Mouse (Mus musculus): ENCODE data around the gene Psmb7.

Gene Psmb7

DNA sequence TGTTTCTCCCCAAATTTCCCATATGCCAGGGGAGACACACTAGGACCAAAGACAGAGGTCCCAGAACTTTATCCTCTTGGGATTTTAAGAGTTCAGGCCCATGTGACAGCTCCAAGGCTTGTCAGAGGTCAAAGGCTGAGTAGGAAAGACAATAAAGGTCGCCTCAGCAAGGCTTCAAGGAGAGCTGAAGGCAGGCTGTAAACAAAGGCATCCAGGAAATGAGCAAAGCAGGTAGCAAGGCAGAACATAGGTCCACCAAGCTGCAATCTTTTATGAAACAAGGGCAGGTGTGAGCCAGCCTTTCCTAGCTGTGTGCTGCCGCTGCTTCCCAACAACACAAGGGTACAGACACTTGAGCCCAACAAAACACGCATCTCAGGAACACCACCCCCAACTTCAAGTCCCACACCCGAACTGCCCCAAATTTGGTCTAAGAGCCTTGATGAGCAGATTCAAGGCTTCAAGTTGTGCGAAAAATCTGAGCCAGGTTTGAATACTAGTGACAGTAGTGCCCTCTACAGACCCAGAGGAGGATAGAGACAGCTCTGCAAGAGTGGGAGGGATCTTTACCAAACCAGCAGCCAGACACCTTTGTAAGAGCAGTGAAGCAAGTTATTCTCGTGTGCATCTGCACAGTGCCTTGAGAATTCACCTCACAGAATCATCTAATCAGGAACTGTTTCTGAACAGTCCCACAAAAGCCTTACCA, 52.0 kb downstream of the Psmb7 start:
- peak; percentile 56 for DNase-seq (ENCODE audit: low spot score)

DNA sequence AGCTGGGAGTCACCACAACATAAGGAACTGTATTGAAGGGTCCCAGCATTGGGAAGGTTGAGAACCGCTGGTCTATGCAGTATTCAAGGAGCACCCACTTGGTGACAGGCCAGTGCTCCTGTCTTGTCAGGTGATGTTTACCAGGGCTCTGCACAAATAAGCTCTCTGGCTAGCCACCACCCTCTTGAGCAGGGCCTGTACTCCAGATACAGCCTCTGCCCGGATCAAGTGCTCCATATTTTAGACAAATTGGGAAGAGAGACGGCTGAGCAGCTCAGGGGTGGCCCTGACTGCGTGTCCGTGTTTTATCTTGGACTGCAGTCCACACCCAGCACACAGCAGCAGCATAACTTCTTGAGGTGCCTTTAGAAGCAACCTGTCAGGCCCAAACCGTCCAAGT, 57.2 kb downstream of the Psmb7 start:
- peak; percentile 42 for DNase-seq (ENCODE audit: low spot score)

DNA sequence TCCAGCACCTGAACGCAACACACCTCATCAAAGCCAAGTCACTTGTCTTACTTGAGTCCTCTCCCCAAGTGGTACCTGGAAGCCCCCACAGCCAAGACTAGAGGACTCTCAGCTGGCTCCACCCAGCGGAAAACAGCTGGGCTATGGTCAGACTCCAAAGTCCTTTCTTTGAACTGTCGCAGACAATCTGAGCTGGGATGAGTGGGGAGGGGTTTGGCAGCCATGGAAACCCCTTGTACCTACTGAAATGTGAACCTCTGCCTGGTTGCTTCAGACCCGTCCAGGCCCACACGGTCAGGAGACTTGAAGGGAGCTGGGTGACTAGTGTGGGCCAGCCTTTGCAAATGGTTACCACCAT, 58.5 kb downstream of the Psmb7 start:
- DNase-seq (ENCODE audit: low spot score): peak; percentile 74

DNA sequence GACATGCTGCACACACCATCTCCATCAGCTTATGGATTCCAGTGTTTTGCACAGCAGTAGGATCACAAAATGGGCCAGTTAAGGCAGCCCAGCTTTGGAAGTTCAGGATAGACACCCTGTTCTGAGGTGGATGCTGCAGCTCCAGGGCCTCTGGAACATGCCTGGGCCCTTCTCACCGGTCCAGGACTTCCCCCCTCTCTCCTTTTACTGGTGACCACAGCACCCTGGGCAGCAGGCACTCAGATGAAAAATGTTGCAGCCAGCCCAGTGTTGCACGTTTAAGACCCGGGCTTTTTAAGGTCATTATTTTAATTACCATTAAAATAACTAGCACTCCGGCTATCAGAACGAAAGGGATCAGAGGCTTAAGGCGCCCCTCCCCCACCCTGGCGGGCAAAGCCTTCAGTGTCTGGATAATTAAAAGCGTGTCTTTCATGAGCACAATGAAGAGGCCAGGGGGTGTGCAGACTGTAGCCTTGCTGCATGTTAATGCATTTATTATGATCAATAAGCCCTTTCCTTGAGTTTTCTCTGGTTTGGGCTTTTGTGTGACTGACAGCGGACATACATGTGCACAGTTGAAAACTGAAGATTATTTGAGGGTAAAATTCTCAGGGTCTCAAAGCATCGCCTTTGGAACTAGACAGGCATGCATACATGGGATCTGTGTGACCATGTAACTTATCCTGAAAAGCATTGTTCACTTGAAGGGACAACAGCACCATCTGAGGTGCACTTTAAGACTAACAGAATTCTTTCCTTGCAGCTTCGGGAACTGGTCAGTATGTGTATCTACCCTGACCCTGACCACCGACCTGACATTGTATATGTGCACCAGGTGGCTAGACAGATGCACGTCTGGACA, 59.1 kb downstream of the Psmb7 start:
- peak; percentile 10 for DNase-seq (ENCODE audit: low spot score)

DNA sequence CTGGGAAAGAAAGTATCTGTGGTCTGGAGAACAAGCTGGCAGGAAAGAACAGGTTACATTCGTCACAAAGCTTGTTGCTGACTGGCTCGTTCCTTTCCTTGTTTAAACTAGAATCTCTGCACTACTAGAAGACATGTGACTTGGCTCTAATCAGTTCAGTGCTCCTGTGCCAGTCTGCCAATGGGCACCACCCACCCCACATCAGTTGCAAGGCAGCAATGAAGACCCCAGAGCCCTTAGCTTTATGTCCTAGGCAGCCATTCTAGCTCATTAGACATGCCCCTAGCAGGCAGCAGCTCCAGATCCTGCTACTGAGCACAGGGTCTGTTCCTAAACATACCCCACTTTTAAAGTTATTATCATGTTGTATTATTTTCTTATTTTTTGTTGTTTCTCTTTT, 59.9 kb downstream of the Psmb7 start:
- DNase-seq (ENCODE audit: low spot score): no peak

DNA sequence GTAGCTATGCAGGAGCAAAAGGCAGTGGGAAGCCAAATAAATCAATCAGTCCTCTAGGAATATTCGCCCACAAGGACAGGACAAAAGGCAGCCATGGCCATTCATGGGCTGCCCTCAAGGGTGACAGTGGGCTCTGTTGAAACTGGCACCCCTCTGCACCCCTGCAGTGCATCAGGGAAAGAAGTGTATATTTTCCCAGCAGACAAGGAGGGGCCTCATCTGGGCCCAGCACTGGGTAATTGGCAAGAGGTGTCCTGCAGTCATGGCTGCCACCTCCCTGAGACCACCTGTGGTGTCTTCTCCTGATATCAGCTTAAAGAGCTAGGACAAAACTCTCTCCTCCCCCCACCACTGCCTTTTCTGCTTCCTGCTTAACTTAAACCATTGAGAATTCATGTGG, 64.4 kb downstream of the Psmb7 start:
- DNase-seq (ENCODE audit: low spot score): no peak

DNA sequence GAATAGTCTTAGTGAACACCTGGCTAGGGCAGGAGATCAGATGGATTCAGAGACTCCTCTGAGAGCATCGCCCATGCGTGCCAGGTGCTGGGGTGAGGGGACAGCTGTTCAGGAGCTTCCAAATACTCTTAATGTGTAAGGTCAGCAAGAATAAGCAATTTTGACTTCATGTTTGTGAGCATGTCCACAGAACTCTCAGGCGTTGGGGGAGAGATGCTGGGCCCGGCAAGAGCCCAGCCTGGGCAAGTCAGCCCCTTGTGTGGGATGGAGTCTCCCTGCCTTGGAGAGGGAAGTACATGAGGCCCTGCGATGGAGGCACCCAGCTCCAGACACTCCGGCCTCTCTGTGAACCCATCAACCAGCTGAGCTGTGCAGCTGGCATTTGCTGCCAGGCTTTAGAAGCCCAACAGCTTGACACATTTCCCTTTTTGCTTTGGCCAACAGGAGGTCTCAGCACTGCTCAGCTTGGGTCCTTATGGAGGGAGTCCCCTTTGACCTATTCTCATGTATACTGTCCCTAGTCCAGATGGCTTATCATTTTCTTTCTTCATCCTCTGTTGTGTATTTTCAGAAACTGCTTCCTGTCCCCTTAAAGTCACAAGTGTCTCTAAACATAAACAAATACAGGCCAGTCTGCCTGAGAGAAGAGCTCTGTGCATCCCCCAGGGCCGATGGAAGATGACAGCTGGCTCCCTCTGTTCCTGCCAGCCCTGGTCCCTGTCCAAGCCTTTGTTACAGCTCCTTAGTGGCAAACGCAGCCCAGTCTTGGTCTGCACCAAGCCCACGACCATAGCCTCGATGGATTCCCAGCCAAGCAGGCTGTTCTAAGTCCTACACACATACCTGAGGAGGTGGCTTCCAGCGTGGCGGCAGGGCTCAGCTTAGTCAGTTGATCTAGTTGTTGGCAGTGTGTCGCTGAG, 65.0 kb downstream of the Psmb7 start:
- DNase-seq (ENCODE audit: low spot score): no peak

DNA sequence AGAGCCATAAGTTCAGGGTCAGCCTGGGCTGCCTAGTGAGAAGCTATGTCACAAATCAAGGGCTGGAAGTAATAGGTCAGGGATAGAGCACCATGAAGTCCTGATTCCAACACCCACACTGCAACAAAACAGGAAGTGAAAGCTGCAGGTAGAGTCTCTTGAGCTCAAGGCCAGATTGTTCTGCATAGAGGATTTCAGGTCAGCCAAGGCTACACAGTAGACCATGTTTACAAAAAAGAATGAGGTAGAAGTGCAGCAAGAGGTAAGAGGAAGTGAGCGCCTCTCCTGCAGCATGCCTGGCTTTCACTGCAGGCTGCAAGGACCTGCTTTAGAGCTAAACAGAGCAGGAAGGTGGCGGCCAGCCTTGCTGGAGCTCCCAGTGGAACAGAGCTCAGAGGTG, 69.2 kb downstream of the Psmb7 start:
- no peak for DNase-seq (ENCODE audit: low spot score)

DNA sequence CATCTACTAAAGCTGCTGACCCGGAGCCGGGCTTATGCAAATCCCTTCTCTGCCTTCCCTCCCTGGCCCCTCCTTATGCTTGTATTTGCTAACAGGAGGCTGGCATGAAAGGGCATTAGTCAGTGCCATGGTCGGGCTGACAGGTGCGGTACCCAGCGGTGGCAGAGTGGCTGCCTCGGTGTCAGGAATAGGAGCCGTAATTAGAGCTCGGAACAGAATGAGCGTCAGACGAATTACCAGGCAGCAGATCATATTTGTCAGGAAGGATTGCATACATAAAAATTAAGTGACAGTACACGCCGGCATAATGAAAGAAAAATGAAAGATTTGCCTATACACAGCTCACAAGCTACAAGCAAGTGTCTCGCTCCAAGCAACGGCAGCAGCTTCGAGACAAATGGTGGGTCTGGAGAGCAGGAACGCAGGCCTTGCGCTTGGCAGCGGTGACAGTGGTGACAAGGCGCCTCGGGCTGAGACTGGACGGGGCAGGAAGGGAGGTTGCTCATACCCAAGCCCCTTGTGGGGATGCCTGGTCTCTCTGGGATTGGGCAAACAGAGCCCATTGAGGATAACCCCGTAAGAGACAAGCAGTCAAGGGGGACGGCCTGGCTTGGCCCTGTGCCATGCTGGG, 71.8 kb downstream of the Psmb7 start:
- no peak for DNase-seq (ENCODE audit: low spot score)

DNA sequence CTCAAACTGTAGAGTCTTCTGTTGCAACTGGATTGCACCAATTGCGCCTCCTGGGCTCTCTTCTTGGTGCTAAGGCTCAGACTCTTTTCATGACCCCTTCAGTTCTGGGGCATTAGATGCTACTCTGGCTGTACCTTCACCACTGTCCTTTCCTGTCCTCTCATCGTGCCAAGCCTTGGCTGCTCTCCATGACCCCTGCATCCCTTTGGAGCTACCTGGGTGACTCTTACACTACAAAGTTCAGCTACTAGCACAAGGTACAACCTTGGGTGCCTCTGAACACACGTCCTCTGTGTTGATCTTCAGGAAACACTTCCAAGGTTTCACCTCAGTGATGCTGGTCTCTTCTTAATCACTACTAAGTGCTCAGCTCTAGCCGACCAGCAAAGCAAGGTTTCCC, 81.3 kb downstream of the Psmb7 start:
- DNase-seq (ENCODE audit: low spot score): no peak

DNA sequence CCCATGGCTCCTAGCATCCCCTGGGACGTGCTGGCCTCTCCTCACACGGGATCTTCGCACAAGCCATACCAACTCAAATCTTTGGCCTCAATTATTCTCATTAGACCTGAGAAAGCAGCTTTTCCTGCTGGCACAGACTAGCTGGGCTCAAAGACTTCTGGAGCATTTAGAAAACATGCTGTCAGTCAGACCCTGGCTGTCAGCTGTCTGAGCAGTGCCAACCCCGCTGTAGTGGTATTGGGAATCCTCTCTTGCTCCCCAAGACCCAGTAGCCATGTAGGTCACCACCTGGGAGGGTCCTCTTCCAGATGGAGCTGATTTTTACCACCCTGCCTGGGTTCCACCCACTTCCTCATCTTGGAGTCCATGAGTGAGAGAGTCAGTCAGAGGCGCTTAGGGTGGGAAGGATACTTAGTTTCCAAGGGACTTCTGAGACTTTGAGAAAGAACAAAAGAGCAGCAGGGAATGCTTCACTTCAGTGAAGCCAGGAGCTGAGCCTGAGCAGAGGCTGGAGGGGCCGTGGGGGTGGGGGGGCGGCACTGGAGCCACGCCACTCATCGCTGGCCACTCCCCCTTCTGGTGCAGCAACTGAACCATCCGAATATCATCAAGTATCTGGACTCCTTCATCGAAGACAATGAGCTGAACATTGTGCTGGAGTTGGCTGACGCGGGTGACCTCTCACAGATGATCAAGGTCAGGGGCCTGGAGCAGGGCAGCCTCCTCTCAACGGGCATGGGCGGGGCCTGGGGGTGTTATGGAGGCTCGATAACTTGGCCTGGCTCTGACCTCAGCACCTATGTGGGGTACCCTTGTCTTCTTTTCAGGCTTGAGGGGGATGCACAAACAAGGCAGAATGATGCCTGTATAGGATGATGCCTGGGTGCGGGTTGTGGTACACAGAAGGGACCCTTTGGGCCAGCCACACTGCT, 83.3 kb downstream of the Psmb7 start:
- DNase-seq (ENCODE audit: low spot score): no peak

DNA sequence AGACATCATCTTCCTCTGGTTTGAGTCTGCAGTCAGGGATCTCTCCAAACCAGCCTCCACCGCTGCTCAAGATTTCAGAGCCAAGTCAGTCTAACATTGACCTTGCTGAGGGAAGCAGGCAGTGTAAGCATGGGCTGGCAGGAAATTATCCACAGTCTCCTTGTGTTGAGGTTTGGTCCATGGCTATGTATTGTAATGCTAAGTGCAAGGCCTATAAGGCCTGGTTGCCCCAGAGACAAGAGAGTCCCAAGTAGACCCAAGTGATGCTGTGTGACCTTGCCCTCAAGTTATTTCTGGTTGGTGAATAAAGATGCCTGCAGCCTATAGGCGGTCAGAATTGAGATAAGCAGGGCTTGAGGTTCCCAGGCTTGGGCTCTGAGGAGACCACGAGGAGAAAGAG, 87.2 kb downstream of the Psmb7 start:
- DNase-seq (ENCODE audit: low spot score): no peak

DNA sequence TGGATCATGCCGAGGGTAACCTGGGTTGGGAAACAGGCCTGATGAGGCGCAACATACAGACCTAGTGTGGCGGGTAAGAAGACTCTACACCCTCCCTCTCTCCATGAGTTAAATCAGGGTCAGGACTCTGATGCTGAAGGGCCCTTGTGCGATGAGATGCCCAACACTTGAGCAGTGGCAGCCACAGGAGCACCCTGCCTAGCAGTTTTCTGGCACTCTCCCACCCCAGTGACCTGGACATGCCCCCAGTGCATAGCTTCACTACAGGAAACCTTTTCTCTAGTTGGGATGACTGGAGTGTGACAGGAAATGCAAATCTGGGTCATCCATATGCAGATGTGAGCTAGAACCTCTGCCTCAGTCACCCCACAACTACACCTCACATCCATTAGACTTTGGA, 88.2 kb downstream of the Psmb7 start:
- DNase-seq (ENCODE audit: low spot score): no peak

DNA sequence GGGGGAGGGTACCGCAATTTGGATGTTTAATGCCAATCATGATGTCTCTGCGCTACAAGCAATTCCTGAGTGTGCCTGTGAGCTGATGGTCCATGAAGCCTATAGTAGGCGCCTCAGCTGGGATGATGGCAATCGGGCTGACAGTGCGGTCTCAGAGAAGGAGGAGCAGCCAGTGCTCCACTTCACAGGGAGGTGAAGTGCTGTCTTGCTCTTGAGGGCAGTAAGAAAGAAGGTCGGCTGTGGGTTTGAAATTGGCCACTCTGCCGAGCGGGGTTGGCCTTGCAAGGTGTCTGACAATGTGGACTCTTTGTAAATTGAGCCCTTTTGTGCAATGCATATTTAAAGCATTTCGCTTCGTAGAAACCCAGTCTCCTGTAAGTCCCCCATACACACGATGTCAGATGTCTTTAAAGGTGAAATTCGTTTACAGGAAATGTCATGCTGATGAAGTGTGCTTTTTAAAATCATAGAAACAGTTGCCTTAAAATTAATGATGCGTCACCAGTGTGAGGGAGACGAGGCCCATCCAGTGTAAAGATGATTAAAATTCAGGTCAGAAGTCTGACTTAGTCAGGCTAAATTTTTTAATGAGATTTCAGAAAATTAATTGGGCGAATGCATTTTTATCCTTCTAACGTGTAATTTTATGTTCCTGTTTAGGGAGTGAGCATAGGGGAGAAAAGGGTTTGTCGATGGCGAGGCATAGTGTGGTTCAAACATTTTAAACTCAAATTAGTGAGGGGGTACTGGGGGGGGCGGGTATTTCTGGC, 89.5 kb downstream of the Psmb7 start:
- DNase-seq (ENCODE audit: low spot score): no peak

DNA sequence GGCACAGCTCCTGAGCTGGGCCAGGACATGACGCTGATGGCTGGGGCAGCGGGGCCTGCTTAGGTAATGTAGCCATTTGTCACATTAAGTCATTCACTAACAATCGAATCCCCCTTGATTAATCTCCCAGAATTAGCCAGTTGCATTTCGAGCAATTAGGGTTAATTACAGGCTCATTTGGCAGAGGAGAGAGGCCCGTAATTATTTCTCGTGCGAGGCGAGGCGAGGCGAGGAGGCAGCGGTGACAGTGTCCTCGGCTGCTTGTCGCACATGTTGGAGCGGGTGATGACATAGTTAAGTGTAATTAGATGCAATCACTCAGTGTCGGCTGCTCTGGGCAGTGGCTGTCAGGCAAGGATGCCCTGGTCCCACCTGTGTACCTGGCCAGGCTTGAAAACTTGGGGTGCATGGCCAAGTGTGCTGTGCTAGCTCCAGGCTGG, 91.9 kb downstream of the Psmb7 start:
- no peak for DNase-seq (ENCODE audit: low spot score)

DNA sequence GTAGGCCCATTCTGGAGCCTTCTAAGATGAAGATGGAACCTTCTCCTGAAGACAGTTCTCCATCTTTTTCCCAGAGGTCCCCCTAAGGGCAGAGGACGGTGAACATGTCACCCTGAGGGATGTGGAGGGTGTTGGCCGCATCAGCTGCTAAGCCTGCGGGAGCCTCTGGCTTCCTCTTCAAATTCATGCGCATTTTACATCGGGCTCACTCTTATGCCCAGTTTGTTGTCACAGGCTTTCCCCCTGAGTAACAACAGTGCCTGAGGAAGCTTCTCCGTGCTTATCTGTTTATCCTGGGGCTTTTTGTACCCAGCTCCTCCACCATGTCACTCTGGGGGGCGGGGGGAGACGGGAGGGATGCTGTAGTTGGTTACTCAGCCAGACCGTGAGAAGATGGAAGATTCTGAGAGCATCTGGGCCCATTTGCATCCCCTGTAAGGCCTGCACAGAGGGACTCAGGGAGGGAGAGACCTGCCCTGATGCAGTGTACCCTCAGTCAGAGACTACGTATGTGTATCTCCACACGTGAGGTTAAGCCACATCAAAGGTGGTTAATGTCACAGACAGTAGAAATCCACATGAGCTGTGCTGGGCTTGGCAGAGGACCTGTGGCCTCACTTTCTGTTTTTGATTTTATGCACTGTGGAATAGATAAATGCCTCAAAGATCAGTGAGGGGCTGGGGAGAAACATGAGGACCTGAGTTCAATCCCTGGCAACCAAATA, 95.9 kb downstream of the Psmb7 start:
- no peak for DNase-seq (ENCODE audit: low spot score)

DNA sequence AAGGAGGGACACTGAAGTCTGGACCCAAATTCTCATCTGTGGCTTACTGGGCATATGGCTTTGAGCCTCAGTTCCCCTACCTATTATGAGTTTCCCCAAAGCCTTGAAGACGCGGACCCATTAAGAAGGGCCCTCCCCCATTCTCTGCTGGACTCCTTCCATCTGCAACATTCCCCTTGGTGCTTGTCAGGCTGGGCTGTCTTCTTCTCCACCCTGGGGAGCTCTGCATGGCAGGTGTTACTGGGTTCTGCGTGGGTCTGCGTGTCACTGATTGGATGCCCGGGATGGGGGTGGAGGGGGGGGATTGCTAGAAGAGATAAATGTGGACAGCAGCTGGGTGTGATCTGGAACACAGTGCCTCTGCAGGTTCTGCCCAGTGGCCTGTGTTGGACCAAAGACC, 97.1 kb downstream of the Psmb7 start:
- no peak for DNase-seq (ENCODE audit: low spot score)

DNA sequence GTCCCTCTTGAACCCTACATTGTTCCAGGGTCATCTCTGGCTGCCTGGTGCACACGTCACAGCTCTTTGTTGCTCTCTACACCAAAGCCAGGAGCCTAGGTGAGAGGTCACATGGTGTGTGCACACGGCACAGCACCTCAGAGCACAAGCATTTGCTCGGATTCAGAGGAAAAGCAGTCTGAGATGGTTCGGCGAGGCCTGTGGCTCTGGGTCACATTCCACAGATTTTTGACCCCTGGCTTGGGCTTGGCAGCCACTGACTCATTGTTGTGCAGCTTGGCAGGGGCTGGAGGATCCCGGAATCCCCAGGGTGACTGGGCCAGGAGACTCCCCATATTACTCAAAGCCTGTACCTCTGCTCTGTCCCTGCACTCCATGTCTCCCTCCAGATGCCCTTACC, 97.7 kb downstream of the Psmb7 start:
- DNase-seq (ENCODE audit: low spot score): peak; percentile 76

DNA sequence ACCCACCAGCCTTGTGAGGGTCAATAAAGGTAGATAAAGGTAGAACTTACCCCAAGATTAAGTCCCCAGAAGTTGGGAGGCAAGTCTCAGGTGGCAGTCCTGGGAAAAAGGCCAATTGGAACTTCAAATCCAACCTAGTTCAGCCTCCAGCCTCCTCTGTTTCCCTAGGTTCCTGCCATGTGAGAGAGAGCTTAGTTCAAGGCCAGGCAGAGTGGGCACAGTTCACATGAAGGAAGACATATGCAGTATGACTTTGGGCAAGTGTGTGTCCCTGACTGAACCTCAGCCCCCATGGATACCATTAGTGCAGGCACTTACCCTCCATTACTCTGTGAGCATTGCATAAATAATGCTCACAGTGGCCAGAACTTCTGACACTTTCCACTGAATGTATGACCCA, 98.2 kb downstream of the Psmb7 start:
- DNase-seq (ENCODE audit: low spot score): no peak

DNA sequence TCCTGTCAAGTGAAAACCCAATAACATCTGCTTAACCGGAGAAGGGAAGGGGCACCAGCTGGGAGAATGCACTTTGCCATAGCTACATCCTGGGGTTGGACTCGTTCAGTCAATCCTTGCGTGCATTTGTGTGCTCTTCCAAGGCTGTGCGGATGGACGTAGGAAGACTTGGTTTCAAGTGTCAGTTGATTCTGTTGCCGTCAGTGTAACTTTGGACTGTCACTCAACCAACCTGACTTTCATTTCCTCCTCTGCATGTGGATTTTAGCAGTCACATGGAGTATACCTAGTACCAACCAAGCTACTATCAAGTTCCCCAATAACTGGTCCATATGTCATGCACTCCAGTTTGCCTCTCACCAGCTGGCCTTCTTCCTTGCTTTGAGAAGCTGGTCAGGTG, 98.9 kb downstream of the Psmb7 start:
- DNase-seq (ENCODE audit: low spot score): no peak
